Mouse (Mus musculus) kidney, postnatal 0 days (tissue): Measurements from ENCODE around the gene Rapgef4. TPM values are rescaled to one million over a fixed set of nuclear protein-coding genes. Genes with fewer than 3 reads are reported as not detected.
A peak's percentile ranks its signal among the peaks of the same experiment; 100 is the strongest.
"Not testable (repeated sequence)": the region's sequence is repeated elsewhere in the genome, so short reads cannot be mapped to it uniquely, and the experiment has no call there.

Experiments
- ATAC-seq: fragments of 200-750 bp; cut with Nextera tagmentation; replicated peaks from 2 replicates; pipeline ENCODE4 v1.8.0; 2017; ENCODE audit warnings: low read depth, moderate number of reproducible peaks, moderate TSS enrichment, moderate library complexity; ENCODE audit not compliant: low FRiP score
- DNase-seq: peaks from one replicate; pipeline ENCODE4 v3.0.0-alpha.2; 2016; ENCODE audit warnings: low spot score
- H3K27ac ChIP-seq: fragments of 300-500 bp; sonication (generic); 2 replicates; pipeline ENCODE4 v1.5.1; 2014; ENCODE audit warnings: mild to moderate bottlenecking
- H3K27me3 ChIP-seq: fragments of 300-500 bp; sonication (generic); 2 replicates; pipeline ENCODE4 v1.6.1; 2014; ENCODE audit warnings: low read length, mixed read lengths; ENCODE audit not compliant: insufficient read depth
- H3K36me3 ChIP-seq: fragments of 300-500 bp; sonication (generic); 2 replicates; pipeline ENCODE4 v1.6.1; 2014; ENCODE audit warnings: low read length, mixed read lengths; ENCODE audit not compliant: insufficient read depth
- H3K4me1 ChIP-seq: fragments of 300-500 bp; sonication (generic); replicated peaks from 2 replicates; pipeline ENCODE4 v1.6.1; 2014; ENCODE audit warnings: antibody characterized with exemption, low read length, mixed read lengths; ENCODE audit not compliant: insufficient read depth
- H3K4me2 ChIP-seq: fragments of 300-500 bp; sonication (generic); 2 replicates; pipeline ENCODE4 v1.6.1; 2014; ENCODE audit warnings: mild to moderate bottlenecking, low read length, moderate library complexity, mixed read lengths
- H3K4me3 ChIP-seq: fragments of 300-500 bp; sonication (generic); replicated peaks from 2 replicates; pipeline ENCODE4 v1.5.1; 2014; ENCODE audit warnings: low read depth, low read length
- H3K9ac ChIP-seq: fragments of 300-500 bp; sonication (generic); 2 replicates; pipeline ENCODE4 v1.6.1; 2014; ENCODE audit warnings: low read depth, low read length
- H3K9me3 ChIP-seq: fragments of 300-500 bp; sonication (generic); replicated peaks from 2 replicates; pipeline ENCODE4 v1.6.1; 2016; ENCODE audit warnings: low read length, inconsistent platforms, mixed read lengths
- CTCF ChIP-seq: IDR thresholded peaks from 2 replicates; pipeline ENCODE4 v1.5.1; 2016; ENCODE audit warnings: antibody characterized with exemption, low read depth, mild to moderate bottlenecking, moderate library complexity
- WGBS: fragments of 180-500 bp; shearing (Covaris S2); extraction: QIAGEN DNeasy Blood & Tissue Kit; methylation state at CpG from one replicate; pipeline ENCODE4 v1.1.7; 2014; 5-methylcytosine and 5-hydroxymethylcytosine counted together
- polyA plus RNA-seq: library from polyadenylated mRNA; unstranded; fragments of >200 nt; fragmentation: Nextera tagmentation; extraction: Ambion mirVana; gene quantifications from 2 replicates; pipeline ENCODE4 v1.2.1, GENCODE M21; 2015

Gene Rapgef4
- polyA plus RNA-seq, 1 experiment from 2014 or later = 4.6 TPM

- H3K9me3 ChIP-seq = no peaks in the 10 kb centered on the region
- H3K27me3 ChIP-seq = no peaks in the 10 kb centered on the region
- H3K27ac ChIP-seq = peak overlapping the region; percentile 6; the same call in 1 of the 2 replicates
- no peaks in the 10 kb centered on the region for H3K36me3 ChIP-seq
- ATAC-seq (no peak), DNase-seq (no peak)
- peaks cover 2% of the 10 kb centered on the region; the same call in 1 of the 2 replicates for H3K4me1 ChIP-seq
- H3K4me2 ChIP-seq = peak overlapping the region; percentile 41
- peak overlapping the region; percentile 16; the same call in 1 of the 2 replicates for H3K4me3 ChIP-seq
- 69% methylated on average over 5 of the region's 5 CpGs for WGBS
- no peak overlapping the region for H3K9ac ChIP-seq
- TF ChIP-seq CTCF = no peak
Measured at GRCm38 (mm10) chr2:72055476-72055875, 74.4 kb downstream of the Rapgef4 start.

- no peak overlapping the region for H3K4me3 ChIP-seq
- WGBS = 59% methylated on average over 11 of the region's 11 CpGs
- no peak for TF ChIP-seq CTCF
- peak overlapping the region; percentile 58; the same call in 1 of the 2 replicates for H3K27ac ChIP-seq
- H3K27me3 ChIP-seq = no peaks in the 10 kb centered on the region
- no peak overlapping the region for H3K9ac ChIP-seq
- ATAC-seq (no peak), DNase-seq (no peak)
- H3K4me1 ChIP-seq = no peaks in the 10 kb centered on the region
- peak overlapping the region; percentile 41 for H3K4me2 ChIP-seq
- no peaks in the 10 kb centered on the region for H3K36me3 ChIP-seq
- no peaks in the 10 kb centered on the region for H3K9me3 ChIP-seq
Measured at GRCm38 (mm10) chr2:72056081-72056874, 75.2 kb downstream of the Rapgef4 start.

- peak; percentile 47 for DNase-seq
- Histone ChIP-seq H3K4me3 (no peak overlapping the region), H3K4me1 (no peaks in the 10 kb centered on the region), H3K9me3 (no peaks in the 10 kb centered on the region), H3K27ac (no peak overlapping the region), H3K36me3 (no peaks in the 10 kb centered on the region), H3K27me3 (no peaks in the 10 kb centered on the region), H3K4me2 (no peak overlapping the region), H3K9ac (no peak overlapping the region)
- no peak for TF ChIP-seq CTCF
- no peak for ATAC-seq
- 29% methylated on average over 4 of the region's 4 CpGs for WGBS
Measured at GRCm38 (mm10) chr2:72062931-72063330, 81.9 kb downstream of the Rapgef4 start.

- 65% methylated on average over 9 of the region's 9 CpGs for WGBS
- no peak for TF ChIP-seq CTCF
- no peaks in the 10 kb centered on the region for H3K27me3 ChIP-seq
- no peak overlapping the region for H3K27ac ChIP-seq
- no peaks in the 10 kb centered on the region for H3K4me1 ChIP-seq
- no peaks in the 10 kb centered on the region for H3K36me3 ChIP-seq
- DNase-seq (no peak), ATAC-seq (no peak)
- H3K4me3 ChIP-seq = no peak overlapping the region
- H3K4me2 ChIP-seq = no peak overlapping the region
- H3K9me3 ChIP-seq = no peaks in the 10 kb centered on the region
- no peak overlapping the region for H3K9ac ChIP-seq
Measured at GRCm38 (mm10) chr2:72068505-72068904, 87.5 kb downstream of the Rapgef4 start.

GRCm38 (mm10) chr2:72070086-72070485 lies 89.0 kb downstream of the Rapgef4 start:
- Histone ChIP-seq H3K36me3 (no peaks in the 10 kb centered on the region), H3K4me3 (no peak overlapping the region), H3K27me3 (no peaks in the 10 kb centered on the region), H3K27ac (no peak overlapping the region), H3K9ac (no peak overlapping the region), H3K9me3 (no peaks in the 10 kb centered on the region), H3K4me1 (no peaks in the 10 kb centered on the region), H3K4me2 (no peak overlapping the region)
- ATAC-seq (no peak), DNase-seq (peak; percentile 61)
- WGBS = 58% methylated on average over 8 of the region's 8 CpGs
- TF ChIP-seq CTCF = no peak

- ATAC-seq, H3K4me2 ChIP-seq, H3K27ac ChIP-seq, H3K9me3 ChIP-seq, H3K4me1 ChIP-seq, H3K9ac ChIP-seq, H3K4me3 ChIP-seq, H3K27me3 ChIP-seq, DNase-seq, H3K36me3 ChIP-seq: not testable (repeated sequence)
- WGBS = 50% methylated on average over 1 of the region's 1 CpGs
Measured at GRCm38 (mm10) chr2:72073121-72073520, 92.1 kb downstream of the Rapgef4 start.
